Mouse (Mus musculus) MEL (cell line): Measurements from ENCODE around the gene D8Ertd738e. TPM values are rescaled to one million over a fixed set of nuclear protein-coding genes. Genes with fewer than 3 reads are reported as not detected.

Experiments
- DNase-seq: peaks from one replicate; pipeline ENCODE4 v3.0.0; 2011; ENCODE audit warnings: low read depth, low spot score
- H3K27ac ChIP-seq: 2 replicates; pipeline ENCODE4 v1.5.1; 2012; ENCODE audit warnings: low read depth, mild to moderate bottlenecking, control low read depth, low read length, moderate library complexity; ENCODE audit not compliant: control insufficient read depth
- H3K27me3 ChIP-seq, 2 experiments: fragments of 150-350 bp in 1 of 2; sonication (generic) in 1 of 2; 2 replicates each; pipeline ENCODE4 v1.6.1; 2012; ENCODE audit warnings: low read length in 2 of 2, mild to moderate bottlenecking in 2 of 2, improper control_type of control experiment in 1 of 2, moderate library complexity in 1 of 2; ENCODE audit not compliant: insufficient read depth in 2 of 2, control insufficient read depth in 1 of 2
- H3K36me3 ChIP-seq, 2 experiments: 2 replicates each; pipeline ENCODE4 v1.6.1; 2012 to 2014; ENCODE audit warnings: low read length in 2 of 2, improper control_type of control experiment in 1 of 2, inconsistent platforms in 1 of 2, mild to moderate bottlenecking in 1 of 2; ENCODE audit not compliant: insufficient read depth in 2 of 2, control insufficient read depth in 1 of 2
- H3K4me1 ChIP-seq, 2 experiments: fragments of 150-350 bp in 1 of 2; sonication (generic) in 1 of 2; 2 replicates each; pipeline ENCODE4 v1.6.1; 2012; ENCODE audit warnings: low read length in 2 of 2, improper control_type of control experiment in 1 of 2, mild to moderate bottlenecking in 1 of 2; ENCODE audit not compliant: insufficient read depth in 2 of 2, control insufficient read depth in 1 of 2
- H3K4me3 ChIP-seq, 2 experiments: fragments of 150-350 bp in 1 of 2; sonication (generic) in 1 of 2; 2 replicates each; pipeline ENCODE4 v1.5.1; 2012; ENCODE audit warnings: low read depth in 2 of 2, low read length in 2 of 2, mild to moderate bottlenecking in 2 of 2, moderate library complexity in 2 of 2, control low read depth in 1 of 2, improper control_type of control experiment in 1 of 2; ENCODE audit not compliant: control insufficient read depth in 1 of 2, insufficient read depth in 1 of 2
- H3K79me2 ChIP-seq: 2 replicates; pipeline ENCODE4 v1.6.1; 2012; ENCODE audit warnings: mild to moderate bottlenecking, low read length, moderate library complexity; ENCODE audit not compliant: control insufficient read depth, poor library complexity, insufficient read depth
- H3K9ac ChIP-seq: 2 replicates; pipeline ENCODE4 v1.6.1; 2012; ENCODE audit warnings: low read depth, mild to moderate bottlenecking, control low read depth, low read length, moderate library complexity; ENCODE audit not compliant: control insufficient read depth, poor library complexity, severe bottlenecking
- H3K9me3 ChIP-seq: fragments of 150-350 bp; sonication (generic); replicated peaks from 2 replicates; pipeline ENCODE4 v1.6.1; 2012; ENCODE audit warnings: mild to moderate bottlenecking, low read length, improper control_type of control experiment, moderate library complexity; ENCODE audit not compliant: insufficient read depth
- BHLHE40 ChIP-seq: IDR thresholded peaks from 2 replicates; pipeline ENCODE4 v1.6.1; 2012; ENCODE audit warnings: low read depth, mild to moderate bottlenecking, inconsistent platforms, low read length, improper control_type of control experiment, borderline replicate concordance
- E2F4 ChIP-seq: IDR thresholded peaks from 2 replicates; pipeline ENCODE4 v1.6.1; 2011; ENCODE audit warnings: low read depth, low read length, improper control_type of control experiment, borderline replicate concordance
- ELF1 ChIP-seq: IDR thresholded peaks from 2 replicates; pipeline ENCODE4 v1.6.1; 2014; ENCODE audit warnings: low read depth, mild to moderate bottlenecking, inconsistent platforms, low read length, improper control_type of control experiment, moderate library complexity
- EP300 ChIP-seq, 2 experiments: IDR thresholded peaks; 2 replicates each; pipeline ENCODE4 v1.6.1; 2011; ENCODE audit warnings: improper control_type of control experiment in 2 of 2, low read length in 2 of 2, low read depth in 1 of 2, mild to moderate bottlenecking in 1 of 2
- ETS1 ChIP-seq: IDR thresholded peaks from 2 replicates; pipeline ENCODE4 v1.6.1; 2012; ENCODE audit warnings: low read depth, mild to moderate bottlenecking, inconsistent platforms, low read length, improper control_type of control experiment, moderate library complexity
- GATA1 ChIP-seq: IDR thresholded peaks from 2 replicates; pipeline ENCODE4 v1.6.1; 2011; ENCODE audit warnings: low read depth, low read length, improper control_type of control experiment
- HCFC1 ChIP-seq: IDR thresholded peaks from 2 replicates; pipeline ENCODE4 v1.6.1; 2012; ENCODE audit warnings: low read depth, mild to moderate bottlenecking, inconsistent platforms, low read length, improper control_type of control experiment, moderate library complexity
- JUND ChIP-seq: IDR thresholded peaks from 2 replicates; pipeline ENCODE4 v1.6.1; 2011; ENCODE audit warnings: low read depth, mild to moderate bottlenecking, improper control_type of control experiment, low read length
- KAT2A ChIP-seq: conservative IDR thresholded peaks from 2 replicates; pipeline ENCODE4 v1.6.1; 2012; ENCODE audit warnings: low read depth, low read length, improper control_type of control experiment, inconsistent platforms
- MAX ChIP-seq: IDR thresholded peaks from 2 replicates; pipeline ENCODE4 v1.6.1; 2011; ENCODE audit warnings: low read length, improper control_type of control experiment
- MXI1 ChIP-seq: IDR thresholded peaks from 2 replicates; pipeline ENCODE4 v1.6.1; 2011; ENCODE audit warnings: mild to moderate bottlenecking, low read depth, low read length, improper control_type of control experiment
- MYB ChIP-seq: IDR thresholded peaks from 2 replicates; pipeline ENCODE4 v1.6.1; 2011; ENCODE audit warnings: mild to moderate bottlenecking, low read depth, low read length, improper control_type of control experiment
- MYC ChIP-seq: IDR thresholded peaks from 2 replicates; pipeline ENCODE4 v1.6.1; 2011; ENCODE audit warnings: low read depth, mild to moderate bottlenecking, low read length, improper control_type of control experiment, moderate library complexity
- NELFE ChIP-seq: IDR thresholded peaks from 2 replicates; pipeline ENCODE4 v1.6.1; 2011; ENCODE audit warnings: low read depth, low read length, improper control_type of control experiment
- NRF1 ChIP-seq: IDR thresholded peaks from 2 replicates; pipeline ENCODE4 v1.6.1; 2014; ENCODE audit warnings: low read depth, mild to moderate bottlenecking, inconsistent platforms, low read length, improper control_type of control experiment, moderate library complexity; ENCODE audit not compliant: poor library complexity, insufficient read depth, severe bottlenecking
- POLR2A ChIP-seq, 2 experiments: IDR thresholded peaks; 2 replicates each; pipeline ENCODE4 v1.6.1; 2011 to 2012; ENCODE audit warnings: low read length in 2 of 2, mild to moderate bottlenecking in 2 of 2, control low read depth in 1 of 2, improper control_type of control experiment in 1 of 2, low read depth in 1 of 2, moderate library complexity in 1 of 2; ENCODE audit not compliant: control insufficient read depth in 1 of 2, insufficient read depth in 1 of 2, poor library complexity in 1 of 2
- POLR2AphosphoS2 ChIP-seq: IDR thresholded peaks from 2 replicates; pipeline ENCODE4 v1.6.1; 2011; ENCODE audit warnings: low read length, improper control_type of control experiment
- POLR2AphosphoS5 ChIP-seq: IDR thresholded peaks from 2 replicates; pipeline ENCODE4 v1.6.1; 2012; ENCODE audit warnings: low read depth, borderline replicate concordance, mild to moderate bottlenecking, inconsistent platforms, low read length, moderate library complexity, mixed read lengths
- RAD21 ChIP-seq: IDR thresholded peaks from 2 replicates; pipeline ENCODE4 v1.6.1; 2011; ENCODE audit warnings: mild to moderate bottlenecking, low read depth, low read length, improper control_type of control experiment
- SIN3A ChIP-seq: IDR thresholded peaks from 2 replicates; pipeline ENCODE4 v1.6.1; 2012; ENCODE audit warnings: low read length, improper control_type of control experiment, inconsistent platforms
- SMC3 ChIP-seq: IDR thresholded peaks from 2 replicates; pipeline ENCODE4 v1.6.1; 2011; ENCODE audit warnings: low read depth, low read length, improper control_type of control experiment
- TBP ChIP-seq: IDR thresholded peaks from 2 replicates; pipeline ENCODE4 v1.8.0; 2011; ENCODE audit warnings: low read depth, low read length, improper control_type of control experiment
- TCF12 ChIP-seq: IDR thresholded peaks from 2 replicates; pipeline ENCODE4 v1.6.1; 2014; ENCODE audit warnings: low read depth, mild to moderate bottlenecking, inconsistent platforms, low read length, improper control_type of control experiment, moderate library complexity
- USF1 ChIP-seq: IDR thresholded peaks from 2 replicates; pipeline ENCODE4 v1.6.1; 2014; ENCODE audit warnings: low read depth, mild to moderate bottlenecking, inconsistent platforms, low read length, improper control_type of control experiment, moderate library complexity
- ZKSCAN1 ChIP-seq: IDR thresholded peaks from 2 replicates; pipeline ENCODE4 v1.6.1; 2012; ENCODE audit warnings: low read depth, mild to moderate bottlenecking, inconsistent platforms, low read length, improper control_type of control experiment, moderate library complexity
- ZMIZ1 ChIP-seq: IDR thresholded peaks from 2 replicates; pipeline ENCODE4 v1.6.1; 2012; ENCODE audit warnings: low read depth, mild to moderate bottlenecking, inconsistent platforms, low read length, improper control_type of control experiment, moderate library complexity
- ZNF384 ChIP-seq: IDR thresholded peaks from 2 replicates; pipeline ENCODE4 v1.6.1; 2012; ENCODE audit warnings: low read depth, mild to moderate bottlenecking, inconsistent platforms, low read length, improper control_type of control experiment
- polyA plus RNA-seq, 2 experiments: library from polyadenylated mRNA; stranded (reverse) in 1 of 2; unstranded in 1 of 2; fragments of >175 nt in 1 of 2; fragments of >200 nt in 1 of 2; gene quantifications; 2 replicates each; pipeline versions ENCODE4 v1.2.1 to v1.2.4; 2012; ENCODE audit warnings: low replicate concordance in 2 of 2, low read depth in 1 of 2; ENCODE audit not compliant: insufficient read length in 2 of 2, insufficient read depth in 1 of 2, missing spikeins in 1 of 2
- total RNA-seq: library from RNA; depleted of rRNA; stranded (reverse); fragments of 300-350 nt; gene quantifications from 2 replicates; pipeline ENCODE4 v1.2.3, GENCODE M21; 2012; rRNA removed

D8Ertd738e gene
- total RNA-seq = 159 and 164 TPM in 2 replicates
- 100 to 1,000 TPM in 1 of 2 experiments, not detected in 1; 149 TPM for polyA plus RNA-seq

DNA sequence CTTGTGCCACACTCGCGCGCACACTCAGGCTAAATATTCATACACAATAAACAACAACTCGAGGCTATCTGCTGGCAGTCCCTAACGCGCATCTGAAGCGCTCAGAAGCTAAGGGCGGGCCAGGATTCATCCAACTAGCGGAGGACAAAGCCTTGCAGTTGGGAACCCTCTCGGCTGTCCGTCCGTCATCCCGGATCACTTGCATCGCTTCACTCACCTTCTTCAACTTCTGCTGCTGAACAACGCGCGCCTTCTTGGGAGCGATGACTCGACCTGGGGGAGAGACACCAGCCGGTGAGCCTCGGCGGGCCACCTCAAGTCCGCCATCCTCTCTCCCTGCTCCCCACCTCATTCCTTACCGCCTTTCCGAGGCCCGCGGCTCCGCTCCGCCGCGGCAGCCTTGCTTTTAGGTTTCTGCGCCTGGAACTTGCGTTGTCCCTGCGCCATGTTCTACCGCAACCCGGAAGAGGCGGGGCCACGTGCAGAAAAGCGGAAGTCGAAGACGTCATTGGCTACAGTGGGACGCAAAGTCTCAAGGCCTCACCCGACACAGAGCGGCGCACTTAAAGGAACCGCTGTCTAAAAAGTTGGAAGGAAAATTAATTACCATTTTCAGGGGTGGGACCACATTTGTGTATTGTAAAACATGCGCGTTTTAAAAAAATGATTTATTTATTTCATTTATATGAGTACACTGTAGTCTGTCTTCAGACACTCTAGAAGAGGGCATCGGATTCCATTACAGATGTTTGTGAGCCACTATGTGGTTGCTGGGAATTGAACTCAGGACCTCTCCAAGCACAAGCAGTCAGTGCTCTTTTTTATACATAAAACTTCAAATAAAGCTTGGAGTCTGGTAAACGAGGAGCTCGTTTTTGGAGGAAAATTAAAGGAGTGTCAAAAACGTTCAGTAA is at the start of gene D8Ertd738e:
Gene D8Ertd738e, minus strand, starts transcription at position 463 of the 914 bp plus-strand sequence.
- Histone ChIP-seq H3K36me3 (peaks cover 1 to 7% of the 10 kb centered on the region in 2 experiments), H3K27me3 (no peaks in the 10 kb centered on the region), H3K4me3 (peak within 1 kb of the TSS; percentile 88 to 90), H3K9me3 (no peaks in the 10 kb centered on the region), H3K4me1 (no peaks in the 10 kb centered on the region; a peak in 1 of 4 replicates), H3K9ac (peak within 1 kb of the TSS; percentile 88), H3K27ac (peak within 1 kb of the TSS; percentile 76), H3K79me2 (peaks cover 11% of the 10 kb centered on the region)
- peak; percentile 98 for DNase-seq
- TF ChIP-seq USF1 = peak; percentile 90
- TF ChIP-seq TBP = peak; percentile 71
- no peak for TF ChIP-seq JUND
- no peak for TF ChIP-seq GATA1
- TF ChIP-seq ZNF384 = 0 out of 2 replicates have a peak, but pooled peaks have one; percentile 8
- no peak for TF ChIP-seq E2F4
- TF ChIP-seq ELF1 = peak; percentile 98
- TF ChIP-seq TCF12 = peak; percentile 67
- no peak for TF ChIP-seq POLR2AphosphoS5
- no peak for TF ChIP-seq MYB
- peak; percentile 89; the same call in 1 of the 2 replicates for TF ChIP-seq BHLHE40
- peak; percentile 66 for TF ChIP-seq ETS1
- no peak for TF ChIP-seq SMC3
- peak; percentile 41; the same call in 1 of the 2 replicates for TF ChIP-seq NRF1
- TF ChIP-seq KAT2A = peak; percentile 58; the same call in 1 of the 2 replicates
- 0 out of 4 replicates have a peak, but pooled peaks of 1 of the 2 experiments have one; percentile 18 for TF ChIP-seq EP300 (IDR thresholded peaks at IDR 0.05; ENCODE audit: low read depth in 1 of 2, low read length in 2 of 2)
- peak; percentile 99 for TF ChIP-seq POLR2AphosphoS2
- TF ChIP-seq NELFE = peak; percentile 74
- peak; percentile 66; the same call in 1 of the 2 replicates for TF ChIP-seq ZKSCAN1
- peak; percentile 84 to 96 for TF ChIP-seq POLR2A (IDR thresholded peaks at IDR 0.05; ENCODE audit: control insufficient read depth in 1 of 2, insufficient read depth in 1 of 2, low read depth in 1 of 2, low read length in 2 of 2, poor library complexity in 1 of 2)
- peak; percentile 89 for TF ChIP-seq HCFC1
- TF ChIP-seq RAD21 = no peak
- TF ChIP-seq ZMIZ1 = peak; percentile 79
- TF ChIP-seq MXI1 = peak; percentile 94
- peak; percentile 96 for TF ChIP-seq SIN3A
- peak; percentile 85 for TF ChIP-seq MAX
- peak; percentile 83 for TF ChIP-seq MYC
